Mouse (Mus musculus): ENCODE measurements around the gene Ccl9.

DNA sequence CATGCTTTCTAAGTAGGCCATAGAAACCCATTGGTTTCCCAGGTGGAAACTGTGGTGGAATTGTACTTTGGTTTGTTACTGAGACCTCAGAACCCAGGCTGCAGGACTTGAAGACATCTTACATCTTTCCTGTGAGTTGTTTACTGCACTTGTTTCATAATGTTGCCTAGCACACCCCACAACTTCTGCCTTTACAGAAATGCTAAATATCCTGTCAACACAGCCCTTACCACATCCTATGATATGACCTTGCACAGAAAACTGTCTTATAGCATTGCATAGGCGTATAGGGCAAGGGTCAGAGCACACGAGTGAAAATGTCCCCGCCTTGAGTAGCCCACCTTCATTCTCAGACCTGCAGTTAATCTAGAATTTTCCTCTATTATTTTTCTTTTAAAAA is 27.1 kb upstream of the Ccl9 start:
- TF ChIP-seq CHD2 (IDR thresholded peaks at IDR 0.05; ENCODE audit: low read depth, low read length), result no peak
- no peak for TF ChIP-seq MAFK (IDR thresholded peaks at IDR 0.05; ENCODE audit: insufficient read depth, low read depth, low read length)

All from ES-E14 (cell line).